Mouse (Mus musculus): ENCODE data around the gene Flii.

Flii gene

GRCm38 (mm10) chr11:60712639-60713255, 14.3 kb downstream of the Flii start:
- no peak for DNase-seq

GRCm38 (mm10) chr11:60712040-60712439, 15.0 kb downstream of the Flii start:
- DNase-seq: peak in 1 of 2 experiments; percentile 6

GRCm38 (mm10) chr11:60711218-60711617, 15.8 kb downstream of the Flii start:
- DNase-seq: no peak

GRCm38 (mm10) chr11:60709481-60710465, 17.3 kb downstream of the Flii start:
- no peak for DNase-seq

GRCm38 (mm10) chr11:60708631-60709030, 18.4 kb downstream of the Flii start:
- no peak for DNase-seq

GRCm38 (mm10) chr11:60707672-60708071, 19.4 kb downstream of the Flii start:
- DNase-seq: peak in 1 of 2 experiments; percentile 10

GRCm38 (mm10) chr11:60706696-60707480, 20.2 kb downstream of the Flii start:
- peak in 1 of 2 experiments; percentile 4 for DNase-seq

- DNase-seq: no peak
These were observed 21.0 kb downstream of the Flii start for GRCm38 (mm10) chr11:60706076-60706475.

GRCm38 (mm10) chr11:60705255-60705654, 21.8 kb downstream of the Flii start:
- DNase-seq: no peak

- DNase-seq: peak in 1 of 2 experiments; percentile 3
These were observed 22.8 kb downstream of the Flii start for GRCm38 (mm10) chr11:60704023-60704880.

GRCm38 (mm10) chr11:60703131-60703530, 23.9 kb downstream of the Flii start:
- peak; percentile 70 to 72 for DNase-seq

GRCm38 (mm10) chr11:60701611-60702010, 25.5 kb downstream of the Flii start:
- DNase-seq: no peak

GRCm38 (mm10) chr11:60700320-60701185, 26.5 kb downstream of the Flii start:
- DNase-seq: peak in 1 of 2 experiments; percentile 1

GRCm38 (mm10) chr11:60699524-60700075, 27.5 kb downstream of the Flii start, which contains the start of gene Llgl1:
Gene Llgl1 (plus strand): TSS chr11:60699723.
- DNase-seq: peak; percentile 85 to 91

- peak; percentile 63 to 67 for DNase-seq
These were observed 28.1 kb downstream of the Flii start for GRCm38 (mm10) chr11:60698806-60699523.

- DNase-seq: no peak
These were observed 29.5 kb downstream of the Flii start for GRCm38 (mm10) chr11:60697561-60697960.

- DNase-seq: peak in 1 of 2 experiments; percentile 4
These were observed 30.9 kb downstream of the Flii start for GRCm38 (mm10) chr11:60696165-60696564.

Data from thymus, postnatal 36 days (tissue).